Mouse (Mus musculus) forebrain, postnatal 0 days (tissue): ENCODE measurements around the gene Erich4. TPM values are rescaled to one million over a fixed set of nuclear protein-coding genes. Genes with fewer than 3 reads are reported as not detected.
A peak's percentile ranks its signal among the peaks of the same experiment; 100 is the strongest.

ENCODE experiments used
- ATAC-seq: fragments of 200-750 bp; cut with Nextera tagmentation; 2 replicates; pipeline ENCODE4 v1.8.0; 2017; ENCODE audit warnings: mild to moderate bottlenecking, moderate library complexity
- DNase-seq: peaks from one replicate; pipeline ENCODE4 v3.0.0-alpha.2; 2015
- H3K27ac ChIP-seq: fragments of 300-500 bp; sonication (generic); 2 replicates; pipeline ENCODE4 v1.5.1; 2014; ENCODE audit warnings: low read depth, mild to moderate bottlenecking, antibody characterized with exemption, low read length, moderate library complexity, mixed read lengths
- H3K27me3 ChIP-seq: fragments of 300-500 bp; sonication (generic); 2 replicates; pipeline ENCODE4 v1.6.1; 2014; ENCODE audit warnings: mild to moderate bottlenecking, low read length, mixed read lengths; ENCODE audit not compliant: insufficient read depth
- H3K36me3 ChIP-seq: fragments of 300-500 bp; sonication (generic); 2 replicates; pipeline ENCODE4 v1.6.1; 2014; ENCODE audit warnings: mild to moderate bottlenecking, moderate library complexity; ENCODE audit not compliant: insufficient read depth
- H3K4me1 ChIP-seq: fragments of 300-500 bp; sonication (generic); 2 replicates; pipeline ENCODE4 v1.6.1; 2014; ENCODE audit warnings: antibody characterized with exemption; ENCODE audit not compliant: insufficient read depth
- H3K4me2 ChIP-seq: fragments of 300-500 bp; sonication (generic); 2 replicates; pipeline ENCODE4 v1.6.1; 2014; ENCODE audit warnings: low read depth, mild to moderate bottlenecking, moderate library complexity
- H3K4me3 ChIP-seq: fragments of 300-500 bp; sonication (generic); 2 replicates; pipeline ENCODE4 v1.5.1; 2014; ENCODE audit warnings: low read depth, low read length, mixed read lengths
- H3K9ac ChIP-seq: fragments of 300-500 bp; sonication (generic); 2 replicates; pipeline ENCODE4 v1.6.1; 2014; ENCODE audit warnings: mild to moderate bottlenecking
- H3K9me3 ChIP-seq: fragments of 300-500 bp; sonication (generic); 2 replicates; pipeline ENCODE4 v1.6.1; 2016; ENCODE audit warnings: low read length
- CTCF ChIP-seq: sonication (generic); IDR thresholded peaks from 2 replicates; pipeline ENCODE4 v1.5.1; 2016; ENCODE audit warnings: antibody characterized with exemption, control low read depth, low read depth
- WGBS: fragments of 180-500 bp; shearing (Covaris S2); extraction: QIAGEN DNeasy Blood & Tissue Kit; methylation state at CpG from one replicate; pipeline ENCODE4 v1.1.7; 2014; 5-methylcytosine and 5-hydroxymethylcytosine counted together
- polyA plus RNA-seq: library from polyadenylated mRNA; unstranded; fragments of >200 nt; fragmentation: Nextera tagmentation; extraction: Ambion mirVana; gene quantifications from 2 replicates; pipeline ENCODE4 v1.2.1, GENCODE M21; 2015
- total RNA-seq: library from RNA; depleted of rRNA; stranded (reverse); fragments of >200 nt; gene quantifications from 2 replicates; pipeline ENCODE4 v1.2.3, GENCODE M21; 2014

Gene Erich4
- total and polyA plus RNA-seq, 2 experiments from 2014 or later, result not detected

DNA sequence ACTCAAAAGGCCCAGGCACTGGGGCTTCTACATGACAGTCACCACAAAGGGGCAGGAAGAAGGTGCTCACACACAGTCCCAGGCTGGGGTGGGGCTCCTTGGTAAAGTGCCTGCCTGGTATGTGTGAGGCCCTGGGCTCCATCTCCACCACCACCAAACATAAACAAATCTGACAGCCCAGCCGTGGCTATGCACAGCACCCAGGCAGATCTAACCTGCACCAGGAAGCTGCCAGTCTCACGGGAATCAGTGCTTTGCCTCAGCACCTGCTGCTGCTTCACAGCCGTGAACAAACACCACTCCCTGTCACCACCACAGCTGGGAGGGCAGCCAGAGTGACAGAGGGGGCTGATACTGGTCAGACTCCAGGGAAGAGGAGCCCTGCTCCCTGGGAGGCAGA lies 20.7 kb upstream of the Erich4 start:
- Histone ChIP-seq H3K9ac (no peak overlapping the region), H3K27ac (no peak overlapping the region), H3K4me3 (no peak overlapping the region), H3K9me3 (no peaks in the 10 kb centered on the region), H3K36me3 (peaks cover 66% of the 10 kb centered on the region), H3K4me1 (no peaks in the 10 kb centered on the region), H3K4me2 (no peak overlapping the region), H3K27me3 (no peaks in the 10 kb centered on the region)
- WGBS, result 83% methylated on average over 3 of the region's 3 CpGs
- no peak for ATAC-seq
- TF ChIP-seq CTCF, result no peak
- no peak for DNase-seq

DNA sequence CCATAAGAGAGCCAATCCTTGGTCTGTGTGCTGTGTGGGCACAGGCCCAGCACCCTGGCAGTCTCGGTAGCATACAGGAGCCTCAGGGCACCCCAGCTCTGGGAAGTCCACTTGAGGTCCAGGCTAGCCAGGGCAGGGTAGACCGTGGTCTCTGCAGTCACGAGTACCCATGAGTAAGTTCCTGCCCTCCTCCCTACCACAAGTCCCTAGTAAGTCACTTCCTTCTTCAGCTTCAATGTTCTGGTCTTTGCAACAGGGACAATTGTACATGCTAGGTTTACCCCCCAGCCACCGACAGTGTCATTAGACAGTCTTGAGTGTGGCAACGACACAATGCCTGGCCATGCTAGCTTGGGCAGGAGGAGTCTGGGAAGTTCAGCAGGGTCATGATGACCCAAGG lies 17.0 kb upstream of the Erich4 start:
- ATAC-seq (no peak), DNase-seq (no peak)
- Histone ChIP-seq H3K9ac (no peak overlapping the region), H3K4me1 (no peaks in the 10 kb centered on the region), H3K9me3 (no peaks in the 10 kb centered on the region), H3K27me3 (no peaks in the 10 kb centered on the region; the same call in 1 of the 2 replicates), H3K36me3 (peaks cover 68% of the 10 kb centered on the region), H3K27ac (no peak overlapping the region), H3K4me3 (no peak overlapping the region), H3K4me2 (no peak overlapping the region)
- TF ChIP-seq CTCF, result no peak
- WGBS, result 92% methylated on average over 5 of the region's 5 CpGs

DNA sequence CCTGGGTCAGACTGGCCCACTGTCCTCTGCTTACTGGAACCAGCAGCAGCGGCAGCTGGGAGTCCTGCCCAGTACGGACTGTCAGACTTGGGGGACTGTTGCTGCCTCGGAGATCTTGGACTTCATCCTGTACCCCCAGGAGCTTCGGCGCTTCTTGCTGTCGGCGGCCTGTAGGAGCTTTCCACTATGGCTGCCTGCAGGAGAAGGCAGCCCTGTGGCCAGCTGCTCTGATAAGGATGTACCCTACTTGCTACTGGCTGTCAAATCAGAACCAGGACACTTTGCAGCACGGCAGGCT lies 12.6 kb upstream of the Erich4 start:
- Histone ChIP-seq H3K9me3 (no peaks in the 10 kb centered on the region), H3K9ac (no peak overlapping the region), H3K4me3 (no peak overlapping the region), H3K36me3 (peaks cover 48% of the 10 kb centered on the region), H3K27me3 (no peaks in the 10 kb centered on the region; the same call in 1 of the 2 replicates), H3K4me1 (no peaks in the 10 kb centered on the region; the same call in 1 of the 2 replicates), H3K4me2 (no peak overlapping the region), H3K27ac (no peak overlapping the region)
- no peak for ATAC-seq
- no peak for DNase-seq
- WGBS, result 66% methylated on average over 8 of the region's 8 CpGs
- no peak for TF ChIP-seq CTCF

DNA sequence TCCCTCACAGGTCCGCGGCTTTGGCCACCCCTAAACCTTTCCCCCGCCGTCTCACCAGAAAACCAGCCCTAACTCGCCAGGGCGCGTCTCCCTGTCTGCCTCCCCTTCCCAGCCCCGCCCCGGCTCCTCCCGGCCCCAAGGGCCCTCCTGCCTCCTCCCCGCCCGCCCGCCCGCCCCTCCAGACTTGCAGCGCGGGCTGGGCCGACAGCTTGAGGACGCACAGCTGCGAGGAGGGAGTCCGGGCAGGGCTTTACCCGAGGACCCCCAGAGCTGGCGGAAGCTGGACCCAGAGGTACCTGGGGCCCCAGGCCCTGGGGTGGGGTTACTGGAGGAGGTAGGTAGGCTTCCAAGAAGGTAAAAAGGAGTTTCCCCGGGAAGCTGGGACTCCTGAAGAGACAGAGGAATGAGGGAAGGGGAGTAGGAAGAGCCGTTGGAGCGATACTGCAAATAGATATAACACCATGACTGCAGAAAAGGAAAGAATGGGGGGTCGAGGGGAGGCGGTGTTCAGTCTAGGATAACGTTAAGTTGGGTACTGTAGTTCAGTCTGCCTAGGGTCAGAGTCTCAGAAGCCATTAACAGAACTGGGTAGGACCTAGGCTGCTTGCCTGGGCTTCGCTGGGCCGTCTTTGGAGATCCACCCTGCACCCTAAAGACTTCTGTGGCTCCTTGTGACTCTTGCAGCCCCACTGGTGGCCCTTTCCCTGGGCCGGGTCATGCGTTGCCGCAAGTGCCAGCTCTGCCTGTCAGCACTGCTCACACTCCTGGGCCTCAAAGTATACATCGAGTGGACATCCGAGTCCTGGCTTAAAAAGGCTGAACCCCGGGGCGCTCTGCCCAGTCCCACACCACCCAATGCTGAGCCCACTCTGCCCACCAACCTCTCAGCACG lies 12.0 kb upstream of the Erich4 start:
- ATAC-seq (peak; percentile 34; the same call in 1 of the 2 replicates), DNase-seq (no peak)
- Histone ChIP-seq H3K9ac (peak overlapping the region; percentile 28; the same call in 1 of the 2 replicates), H3K4me3 (peak overlapping the region; percentile 11; the same call in 1 of the 2 replicates), H3K27ac (no peak overlapping the region), H3K27me3 (no peaks in the 10 kb centered on the region; the same call in 1 of the 2 replicates), H3K36me3 (peaks cover 47% of the 10 kb centered on the region), H3K4me1 (no peaks in the 10 kb centered on the region; the same call in 1 of the 2 replicates), H3K9me3 (no peaks in the 10 kb centered on the region), H3K4me2 (peak overlapping the region; percentile 37)
- 21% methylated on average over 38 of the region's 38 CpGs for WGBS
- no peak for TF ChIP-seq CTCF

DNA sequence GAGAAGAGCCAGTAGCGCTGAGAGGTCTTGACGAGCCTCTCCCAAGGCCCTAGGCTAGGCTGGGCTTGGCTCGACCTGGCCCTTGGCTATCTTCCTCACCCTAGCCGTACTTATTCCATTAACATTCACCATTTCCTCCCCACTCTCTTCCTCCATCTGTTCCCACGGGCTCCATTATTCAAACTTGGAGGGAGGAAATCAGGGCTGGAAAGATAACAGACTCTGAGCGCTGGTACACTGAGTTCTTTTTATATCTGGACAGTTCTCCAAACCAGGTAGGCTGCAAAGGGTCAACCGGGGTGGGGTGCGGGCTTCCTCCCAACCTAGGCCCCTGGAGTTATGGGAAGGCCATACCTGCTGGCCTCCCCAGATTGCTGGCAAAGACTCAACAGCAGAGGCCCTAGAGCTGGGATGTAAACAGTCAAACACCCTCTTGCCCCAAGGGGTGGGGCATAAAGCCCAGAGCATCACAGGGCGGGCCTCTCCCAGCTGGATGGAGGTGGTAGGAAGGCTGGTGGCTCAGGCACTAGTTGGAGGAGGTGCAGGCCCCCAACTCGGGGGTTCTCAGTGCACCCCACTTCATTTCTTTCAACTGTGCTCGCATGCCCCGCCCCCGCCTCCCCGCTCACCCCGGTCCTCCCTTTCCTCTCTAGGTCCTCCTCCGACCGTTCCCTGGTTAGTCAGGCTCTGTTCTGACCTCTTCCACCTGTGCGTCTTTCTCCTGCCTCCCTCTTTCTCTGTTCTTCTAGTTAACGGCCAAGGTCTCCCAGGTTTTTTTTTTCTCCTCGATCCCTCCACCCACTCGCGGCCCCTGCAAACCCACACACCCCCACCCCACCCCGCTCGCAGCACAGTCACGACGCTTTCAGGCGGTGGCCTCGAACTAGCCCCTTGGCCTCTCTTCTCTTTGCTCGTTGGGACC lies 11.1 kb upstream of the Erich4 start, which contains the start of gene B3gnt8:
Gene B3gnt8 (plus strand): TSS at position 146 of the 922 bp plus-strand sequence.
- 0 out of 2 replicates have a peak, but pooled peaks have one; percentile 6 for ATAC-seq
- Histone ChIP-seq H3K9me3 (no peaks in the 10 kb centered on the region), H3K4me3 (peak within 1 kb of the TSS; percentile 11; the same call in 1 of the 2 replicates), H3K27me3 (no peaks in the 10 kb centered on the region; the same call in 1 of the 2 replicates), H3K4me1 (no peaks in the 10 kb centered on the region; the same call in 1 of the 2 replicates), H3K4me2 (peak within 1 kb of the TSS; percentile 37), H3K9ac (peak within 1 kb of the TSS; percentile 28; the same call in 1 of the 2 replicates), H3K36me3 (peaks cover 48% of the 10 kb centered on the region), H3K27ac (no peak within 1 kb of the TSS)
- no peak for DNase-seq
- 23% methylated on average over 27 of the region's 29 CpGs for WGBS
- no peak for TF ChIP-seq CTCF

DNA sequence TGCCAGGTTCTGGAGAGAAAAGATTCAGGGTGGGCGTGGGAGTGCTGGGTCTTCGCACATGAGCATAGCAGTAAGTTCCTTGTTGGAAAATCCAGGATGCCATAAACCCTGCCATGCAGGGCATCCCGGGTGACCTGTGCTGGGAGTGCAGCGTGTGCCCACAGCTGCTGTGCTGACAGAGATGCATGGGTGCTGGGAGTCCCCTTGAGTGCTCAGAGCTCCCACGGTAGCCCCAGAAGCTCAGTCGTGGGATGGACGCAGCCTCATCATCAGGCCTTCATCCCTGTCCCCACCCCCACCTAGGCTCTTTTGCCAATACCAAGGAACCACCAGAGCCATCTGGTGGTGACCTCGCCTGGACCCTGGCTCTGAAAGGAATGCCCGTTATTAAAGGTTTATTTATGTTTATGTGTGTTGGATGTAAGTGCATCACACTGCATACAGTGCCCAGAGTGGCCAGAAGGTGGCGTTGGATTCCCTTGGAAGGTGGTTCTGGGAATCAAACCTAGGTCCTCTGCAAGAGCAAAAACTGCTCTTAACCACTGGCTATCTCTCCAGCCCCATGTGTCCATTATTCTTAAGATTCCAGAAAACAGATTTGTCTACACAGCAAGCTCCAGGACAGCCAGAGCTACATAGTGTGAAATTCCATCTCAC lies 10.0 kb upstream of the Erich4 start:
- TF ChIP-seq CTCF, result peak; percentile 53
- Histone ChIP-seq H3K36me3 (peaks cover 43% of the 10 kb centered on the region), H3K27me3 (no peaks in the 10 kb centered on the region; the same call in 1 of the 2 replicates), H3K4me2 (no peak overlapping the region), H3K4me1 (no peaks in the 10 kb centered on the region; the same call in 1 of the 2 replicates), H3K27ac (no peak overlapping the region), H3K4me3 (no peak overlapping the region), H3K9ac (no peak overlapping the region), H3K9me3 (no peaks in the 10 kb centered on the region)
- DNase-seq (peak; percentile 11), ATAC-seq (no peak)
- WGBS, result 74% methylated on average over 10 of the region's 10 CpGs
